Mouse (Mus musculus) spleen, adult 2 months (tissue): ENCODE data around the gene Rgs7bp. TPM values are rescaled to one million over a fixed set of nuclear protein-coding genes. Genes with fewer than 3 reads are reported as not detected.

ENCODE experiments used
- DNase-seq, 2 experiments: peaks; one replicate each; pipeline versions ENCODE4 v3.0.0 to v3.0.0-alpha.2; 2012 to 2021; ENCODE audit warnings: low spot score in 2 of 2, low read depth in 1 of 2
- H3K27ac ChIP-seq: fragments of 200-500 bp; 2 replicates; pipeline ENCODE4 v1.5.1; 2012; ENCODE audit warnings: low read length, inconsistent platforms; ENCODE audit not compliant: insufficient read depth
- H3K27me3 ChIP-seq: fragments of 200-500 bp; 2 replicates; pipeline ENCODE4 v1.6.1; 2012; ENCODE audit warnings: mild to moderate bottlenecking, moderate library complexity, low read length, inconsistent platforms; ENCODE audit not compliant: control insufficient read depth, insufficient read depth
- H3K36me3 ChIP-seq: fragments of 200-500 bp; 2 replicates; pipeline ENCODE4 v1.6.1; 2012; ENCODE audit warnings: mild to moderate bottlenecking, low read length, inconsistent platforms; ENCODE audit not compliant: control insufficient read depth, insufficient read depth
- H3K4me1 ChIP-seq: fragments of 200-500 bp; 2 replicates; pipeline ENCODE4 v1.6.1; 2011; ENCODE audit warnings: inconsistent platforms; ENCODE audit not compliant: control insufficient read depth, insufficient read depth, insufficient read length
- H3K4me3 ChIP-seq: fragments of 200-500 bp; 2 replicates; pipeline ENCODE4 v1.5.1; 2011; ENCODE audit warnings: mild to moderate bottlenecking, inconsistent platforms; ENCODE audit not compliant: insufficient read depth, insufficient read length; ENCODE audit errors: extremely low read depth
- CTCF ChIP-seq: fragments of 200-500 bp; IDR thresholded peaks from 2 replicates; pipeline ENCODE4 v1.5.1; 2011; ENCODE audit warnings: mild to moderate bottlenecking, inconsistent platforms; ENCODE audit not compliant: insufficient read depth, insufficient read length, insufficient replicate concordance; ENCODE audit errors: extremely low read depth
- POLR2A ChIP-seq: fragments of 200-500 bp; IDR thresholded peaks from 2 replicates; pipeline ENCODE4 v1.6.1; 2011; ENCODE audit warnings: low read depth, low read length, inconsistent platforms
- WGBS: fragments of 180-500 bp; shearing (Covaris S2); methylation state at CpG from one replicate; pipeline ENCODE4 v1.1.7; 2018; 5-methylcytosine and 5-hydroxymethylcytosine counted together
- polyA plus RNA-seq: library from polyadenylated mRNA; depleted of rRNA; stranded (reverse); fragments of >200 nt; gene quantifications from 2 replicates; pipeline ENCODE4 v1.2.3, GENCODE M21; 2012

The Rgs7bp gene
- polyA plus RNA-seq, 1 experiment: 0.22 TPM

- Histone ChIP-seq H3K27ac (no peak overlapping the region), H3K4me1 (no peaks in the 10 kb centered on the region), H3K4me3 (no peak overlapping the region), H3K27me3 (no peaks in the 10 kb centered on the region), H3K36me3 (no peaks in the 10 kb centered on the region)
- TF ChIP-seq CTCF: no peak
- no peak for TF ChIP-seq POLR2A
- WGBS: 97% methylated on average over 5 of the region's 5 CpGs
- no peak for DNase-seq
These were observed 43.4 kb downstream of the Rgs7bp start for GRCm38 (mm10) chr13:105011300-105011699.

GRCm38 (mm10) chr13:105008891-105009290, 45.8 kb downstream of the Rgs7bp start:
- Histone ChIP-seq H3K4me1 (no peaks in the 10 kb centered on the region), H3K4me3 (no peak overlapping the region), H3K27me3 (no peaks in the 10 kb centered on the region), H3K27ac (no peak overlapping the region), H3K36me3 (no peaks in the 10 kb centered on the region)
- TF ChIP-seq CTCF: no peak
- TF ChIP-seq POLR2A: no peak
- WGBS: 94% methylated on average over 2 of the region's 2 CpGs
- DNase-seq: no peak

- no peaks in the 10 kb centered on the region for H3K4me1 ChIP-seq
- WGBS: 91% methylated on average over 2 of the region's 2 CpGs
- TF ChIP-seq CTCF: no peak
- no peak for TF ChIP-seq POLR2A
These were observed 51.9 kb downstream of the Rgs7bp start for GRCm38 (mm10) chr13:105002831-105003157.

GRCm38 (mm10) chr13:105002132-105002830, 52.4 kb downstream of the Rgs7bp start:
- Histone ChIP-seq H3K27ac (no peak overlapping the region), H3K27me3 (no peaks in the 10 kb centered on the region), H3K4me1 (no peaks in the 10 kb centered on the region), H3K4me3 (no peak overlapping the region), H3K36me3 (no peaks in the 10 kb centered on the region)
- WGBS: 82% methylated on average over 5 of the region's 5 CpGs
- TF ChIP-seq CTCF (no peak), POLR2A (no peak)
- DNase-seq: no peak

More at GRCm38 (mm10) chr13:105002831-105003157, 51.9 kb downstream of the Rgs7bp start:
- Histone ChIP-seq H3K27ac (no peak overlapping the region), H3K36me3 (no peaks in the 10 kb centered on the region), H3K4me3 (no peak overlapping the region), H3K27me3 (no peaks in the 10 kb centered on the region)
- DNase-seq: no peak

GRCm38 (mm10) chr13:105001714-105002113, 53.0 kb downstream of the Rgs7bp start:
- 76% methylated on average over 2 of the region's 2 CpGs for WGBS
- Histone ChIP-seq H3K36me3 (no peaks in the 10 kb centered on the region), H3K4me3 (no peak overlapping the region), H3K4me1 (no peaks in the 10 kb centered on the region), H3K27ac (no peak overlapping the region), H3K27me3 (no peaks in the 10 kb centered on the region)
- TF ChIP-seq CTCF: no peak
- TF ChIP-seq POLR2A: no peak
- DNase-seq: no peak

GRCm38 (mm10) chr13:104988811-104989258, 65.9 kb downstream of the Rgs7bp start:
- H3K27me3 ChIP-seq: no peaks in the 10 kb centered on the region
- H3K36me3 ChIP-seq: no peaks in the 10 kb centered on the region
- no peak overlapping the region for H3K4me3 ChIP-seq
- 86% methylated on average over 7 of the region's 7 CpGs for WGBS
- DNase-seq: no peak
- no peaks in the 10 kb centered on the region for H3K4me1 ChIP-seq
- no peak overlapping the region for H3K27ac ChIP-seq
- TF ChIP-seq POLR2A (no peak), CTCF (no peak)

- Histone ChIP-seq H3K4me3 (no peak overlapping the region), H3K27me3 (no peaks in the 10 kb centered on the region), H3K36me3 (no peaks in the 10 kb centered on the region), H3K4me1 (no peaks in the 10 kb centered on the region), H3K27ac (no peak overlapping the region)
- DNase-seq: no peak
- TF ChIP-seq POLR2A: no peak
- TF ChIP-seq CTCF: no peak
- WGBS: 95% methylated on average over 13 of the region's 13 CpGs
These were observed 66.7 kb downstream of the Rgs7bp start for GRCm38 (mm10) chr13:104988009-104988540.
